Mouse (Mus musculus) myocyte (in vitro differentiated cells): ENCODE results near the gene Clp1.

Experiments
- CEBPB ChIP-seq: IDR thresholded peaks from 2 replicates; pipeline ENCODE4 v1.6.1; 2011; ENCODE audit warnings: mild to moderate bottlenecking, moderate library complexity; ENCODE audit not compliant: poor library complexity, insufficient read depth, severe bottlenecking
- E2F4 ChIP-seq: IDR thresholded peaks from one replicate; pipeline ENCODE4 v1.6.1; 2011; ENCODE audit warnings: mild to moderate bottlenecking, control low read depth, moderate library complexity; ENCODE audit not compliant: insufficient read depth
- MAX ChIP-seq: IDR thresholded peaks from one replicate; pipeline ENCODE4 v1.6.1; 2011; ENCODE audit warnings: low read depth, mild to moderate bottlenecking, control low read depth
- MYOD1 ChIP-seq, 3 experiments: IDR thresholded peaks; one replicate each; pipeline ENCODE4 v1.6.1; 2011; ENCODE audit warnings: control low read depth in 2 of 3, low read depth in 2 of 3, mild to moderate bottlenecking in 2 of 3, moderate library complexity in 1 of 3; ENCODE audit not compliant: insufficient read length in 2 of 3, control insufficient read depth in 1 of 3
- MYOG ChIP-seq, 3 experiments: IDR thresholded peaks; one replicate each; pipeline ENCODE4 v1.6.1; 2011; ENCODE audit warnings: control low read depth in 2 of 3, low read depth in 2 of 3, mild to moderate bottlenecking in 2 of 3; ENCODE audit not compliant: insufficient read length in 2 of 3, control insufficient read depth in 1 of 3, insufficient read depth in 1 of 3
- POLR2A ChIP-seq: IDR thresholded peaks from one replicate; pipeline ENCODE4 v1.6.1; 2011; ENCODE audit warnings: low read depth, mild to moderate bottlenecking, control low read depth, moderate library complexity; ENCODE audit not compliant: insufficient read length
- POLR2AphosphoS2 ChIP-seq: IDR thresholded peaks from one replicate; pipeline ENCODE4 v1.6.1; 2011; ENCODE audit warnings: low read depth, control low read depth; ENCODE audit not compliant: insufficient read length
- REST ChIP-seq: IDR thresholded peaks from one replicate; pipeline ENCODE4 v1.6.1; 2011; ENCODE audit warnings: mild to moderate bottlenecking, control low read depth, moderate library complexity; ENCODE audit not compliant: insufficient read depth, insufficient read length
- SRF ChIP-seq: IDR thresholded peaks from one replicate; pipeline ENCODE4 v1.6.1; 2011; ENCODE audit warnings: low read depth; ENCODE audit not compliant: control insufficient read depth, insufficient read length
- TCF12 ChIP-seq: IDR thresholded peaks from one replicate; pipeline ENCODE4 v1.6.1; 2011; ENCODE audit warnings: mild to moderate bottlenecking, control low read depth; ENCODE audit not compliant: poor library complexity, insufficient read depth, severe bottlenecking
- USF1 ChIP-seq: IDR thresholded peaks from one replicate; pipeline ENCODE4 v1.6.1; 2011; ENCODE audit warnings: low read depth, mild to moderate bottlenecking, control low read depth, moderate library complexity

GRCm38 (mm10) chr2:84762295-84762694 is 35.1 kb upstream of the Clp1 start:
- TF ChIP-seq MYOG (IDR thresholded peaks at IDR 0.05; ENCODE audit: control insufficient read depth in 1 of 3, insufficient read depth in 1 of 3, insufficient read length in 2 of 3, low read depth in 2 of 3), result no peak
- TF ChIP-seq POLR2AphosphoS2, result no peak
- no peak for TF ChIP-seq POLR2A
- TF ChIP-seq USF1, result no peak
- no peak for TF ChIP-seq MAX
- TF ChIP-seq E2F4, result no peak
- TF ChIP-seq TCF12, result no peak
- TF ChIP-seq SRF, result no peak
- TF ChIP-seq REST, result no peak
- TF ChIP-seq MYOD1 (IDR thresholded peaks at IDR 0.05; ENCODE audit: control insufficient read depth in 1 of 3, insufficient read length in 2 of 3, low read depth in 2 of 3), result no peak
- TF ChIP-seq CEBPB, result no peak
